Mouse (Mus musculus) heart, embryonic 13.5 days (tissue): Measurements from ENCODE around the gene Tsr2. TPM values are rescaled to one million over a fixed set of nuclear protein-coding genes. Genes with fewer than 3 reads are reported as not detected.

Source experiments
- ATAC-seq: fragments of 200-750 bp; cut with Nextera tagmentation; 2 replicates; pipeline ENCODE4 v1.8.0; 2017; ENCODE audit warnings: moderate TSS enrichment; ENCODE audit not compliant: insufficient number of reproducible peaks, low FRiP score, low TSS enrichment; ENCODE audit errors: extremely low read depth
- H3K27ac ChIP-seq: fragments of 300-500 bp; sonication (generic); replicated peaks from 2 replicates; pipeline ENCODE4 v1.5.1; 2015; ENCODE audit warnings: moderate library complexity, mild to moderate bottlenecking, inconsistent platforms
- H3K27me3 ChIP-seq: fragments of 300-500 bp; sonication (generic); replicated peaks from 2 replicates; pipeline ENCODE4 v1.6.1; 2015; ENCODE audit warnings: mild to moderate bottlenecking, inconsistent platforms
- H3K36me3 ChIP-seq: fragments of 300-500 bp; sonication (generic); 2 replicates; pipeline ENCODE4 v1.6.1; 2015; ENCODE audit warnings: mild to moderate bottlenecking, inconsistent platforms
- H3K4me1 ChIP-seq: fragments of 300-500 bp; sonication (generic); 2 replicates; pipeline ENCODE4 v1.6.1; 2015; ENCODE audit warnings: inconsistent platforms
- H3K4me2 ChIP-seq: fragments of 300-500 bp; sonication (generic); 2 replicates; pipeline ENCODE4 v1.6.1; 2015; ENCODE audit warnings: inconsistent platforms, mild to moderate bottlenecking, moderate library complexity
- H3K4me3 ChIP-seq: fragments of 300-500 bp; sonication (generic); 2 replicates; pipeline ENCODE4 v1.5.1; 2015; ENCODE audit warnings: moderate library complexity, mild to moderate bottlenecking, inconsistent platforms
- H3K9ac ChIP-seq: fragments of 300-500 bp; sonication (generic); 2 replicates; pipeline ENCODE4 v1.6.1; 2015; ENCODE audit warnings: inconsistent platforms, mild to moderate bottlenecking, moderate library complexity
- H3K9me3 ChIP-seq: fragments of 300-500 bp; sonication (generic); 2 replicates; pipeline ENCODE4 v1.6.1; 2016; ENCODE audit warnings: inconsistent platforms
- WGBS: fragments of 180-500 bp; shearing (Covaris S2); methylation state at CpG from one replicate; pipeline ENCODE4 v1.1.7; 2015; ENCODE audit warnings: mixed read lengths; 5-methylcytosine and 5-hydroxymethylcytosine counted together
- polyA plus RNA-seq: library from polyadenylated mRNA; unstranded; fragments of >200 nt; fragmentation: Nextera tagmentation; extraction: Ambion mirVana; gene quantifications from 2 replicates; pipeline ENCODE4 v1.2.1, GENCODE M21; 2015

Tsr2 gene
- polyA plus RNA-seq, 1 experiment from 2014 or later = 16.7 TPM

GRCm38 (mm10) chrX:151045850-151046249 lies 50.5 kb downstream of the Tsr2 start, which contains the start of gene Fgd1:
TSS of gene Fgd1 (plus strand) at chrX:151046150.
- H3K27ac ChIP-seq = peak within 1 kb of the TSS; percentile 89
- H3K4me3 ChIP-seq = peak within 1 kb of the TSS; percentile 75
- no peak for ATAC-seq
- H3K4me2 ChIP-seq = peak within 1 kb of the TSS; percentile 76
- 78% methylated on average over 8 of the region's 8 CpGs for WGBS
- no peaks in the 10 kb centered on the region for H3K27me3 ChIP-seq
- peaks cover 19% of the 10 kb centered on the region for H3K4me1 ChIP-seq
- H3K9ac ChIP-seq = peak within 1 kb of the TSS; percentile 91
- H3K9me3 ChIP-seq = no peaks in the 10 kb centered on the region
- H3K36me3 ChIP-seq = no peaks in the 10 kb centered on the region

- Histone ChIP-seq H3K36me3 (no peaks in the 10 kb centered on the region), H3K27ac (no peak overlapping the region), H3K4me1 (no peaks in the 10 kb centered on the region), H3K27me3 (no peaks in the 10 kb centered on the region), H3K4me2 (no peak overlapping the region), H3K4me3 (no peak overlapping the region), H3K9me3 (no peaks in the 10 kb centered on the region), H3K9ac (no peak overlapping the region)
- no peak for ATAC-seq
- WGBS = 49% methylated on average over 5 of the region's 5 CpGs
These were observed 55.1 kb downstream of the Tsr2 start for GRCm38 (mm10) chrX:151041223-151041622.

Other genes with a start within 250 kb of the Tsr2 start
- gene Gnl3l, start 79.2 kb downstream of the Tsr2 start, polyA plus RNA-seq = 22.4 and 23.3 TPM in 2 replicates
- 6.4 and 6.9 TPM in 2 replicates for gene Fgd1, start 50.4 kb downstream of the Tsr2 start, polyA plus RNA-seq
- 0.98 and 1.0 TPM in 2 replicates for gene Wnk3, start 101.5 kb upstream of the Tsr2 start, polyA plus RNA-seq
- 2.8 and 2.9 TPM in 2 replicates for gene Fam120c, start 247.6 kb upstream of the Tsr2 start, polyA plus RNA-seq